Mouse (Mus musculus): ENCODE measurements around the gene Kcnh4. TPM values are rescaled to one million over a fixed set of nuclear protein-coding genes. Genes with fewer than 3 reads are reported as not detected.

The Kcnh4 gene
- polyA plus RNA-seq, 1 experiment from 2014 or later: 0.64 TPM

DNA sequence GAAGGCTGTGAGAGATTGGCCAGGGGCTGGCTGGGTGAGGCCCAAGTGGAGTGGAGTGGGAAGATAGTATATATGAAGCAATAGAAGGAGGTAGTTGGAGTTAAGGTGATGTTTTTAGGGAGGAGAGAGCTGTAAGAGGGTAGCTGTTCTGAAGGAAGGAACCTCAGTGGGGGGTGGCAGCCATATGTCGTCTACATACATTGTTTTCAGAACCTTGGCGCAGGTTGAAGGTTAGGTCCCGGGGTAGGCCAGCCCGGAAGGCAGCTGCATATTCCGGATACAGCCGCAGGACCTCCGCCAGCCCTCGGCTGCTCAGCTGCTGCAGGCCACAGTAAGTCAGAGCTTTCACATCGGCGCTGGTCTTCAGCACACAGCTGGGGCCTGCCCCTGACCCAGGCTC is 13.2 kb downstream of the Kcnh4 start:
- Histone ChIP-seq H3K36me3 (ENCODE audit: control insufficient read depth, insufficient read depth, low read length) (no peaks in the 10 kb centered on the region), H3K4me2 (ENCODE audit: low read depth, low read length) (no peak overlapping the region), H3K27ac (replicated peaks; ENCODE audit: low read depth, low read length) (no peak overlapping the region), H3K9ac (ENCODE audit: low read depth, low read length) (no peak overlapping the region), H3K4me3 (ENCODE audit: low read depth, low read length) (no peak overlapping the region), H3K9me3 (ENCODE audit: control insufficient read depth, low read length) (no peaks in the 10 kb centered on the region), H3K4me1 (ENCODE audit: control insufficient read depth, insufficient read depth, low read length) (no peaks in the 10 kb centered on the region), H3K27me3 (replicated peaks; ENCODE audit: control insufficient read depth, insufficient read depth, low read length) (no peaks in the 10 kb centered on the region)
- ATAC-seq (ENCODE audit: low read depth) (no peak), DNase-seq (ENCODE audit: low spot score) (no peak)
- 77% methylated on average over 6 of the region's 10 CpGs for WGBS

- Histone ChIP-seq H3K27me3 (replicated peaks; ENCODE audit: control insufficient read depth, insufficient read depth, low read length) (no peaks in the 10 kb centered on the region), H3K4me2 (ENCODE audit: low read depth, low read length) (no peak overlapping the region), H3K36me3 (ENCODE audit: control insufficient read depth, insufficient read depth, low read length) (no peaks in the 10 kb centered on the region), H3K27ac (replicated peaks; ENCODE audit: low read depth, low read length) (no peak overlapping the region), H3K4me1 (ENCODE audit: control insufficient read depth, insufficient read depth, low read length) (no peaks in the 10 kb centered on the region), H3K4me3 (ENCODE audit: low read depth, low read length) (no peak overlapping the region), H3K9me3 (ENCODE audit: control insufficient read depth, low read length) (no peaks in the 10 kb centered on the region), H3K9ac (ENCODE audit: low read depth, low read length) (no peak overlapping the region)
- 0 out of 2 replicates have a peak, but pooled peaks have one; percentile 41 for ATAC-seq (ENCODE audit: low read depth)
- 20% methylated on average over 6 of the region's 6 CpGs for WGBS
- DNase-seq (ENCODE audit: low spot score): peak; percentile 53
Observed at GRCm38 (mm10) chr11:100745085-100745484, 14.7 kb downstream of the Kcnh4 start.

DNA sequence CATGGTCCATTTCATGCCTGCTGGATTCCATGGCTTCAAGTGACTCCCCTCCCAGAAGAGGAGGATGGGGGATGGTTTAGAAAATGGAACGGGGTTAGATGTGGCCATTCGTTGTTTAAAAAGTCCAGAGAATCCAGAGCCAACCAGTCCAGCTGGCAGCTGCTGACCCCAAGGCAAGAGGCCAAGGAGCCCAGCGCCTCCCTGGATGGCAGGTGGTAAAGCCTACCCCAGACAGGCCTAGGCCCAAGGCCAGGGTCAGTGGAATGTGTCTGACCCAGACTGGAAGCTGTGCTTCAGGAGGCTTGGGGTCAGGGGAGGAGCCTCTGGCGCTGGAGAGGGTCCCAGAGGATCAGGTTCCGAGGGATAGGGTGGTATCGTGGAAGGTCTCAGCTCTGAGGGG is 18.4 kb downstream of the Kcnh4 start:
- no peak for ATAC-seq (ENCODE audit: low read depth)
- H3K4me2 ChIP-seq (ENCODE audit: low read depth, low read length): no peak overlapping the region
- no peaks in the 10 kb centered on the region for H3K27me3 ChIP-seq (replicated peaks; ENCODE audit: control insufficient read depth, insufficient read depth, low read length)
- WGBS: 57% methylated on average over 6 of the region's 6 CpGs
- H3K4me3 ChIP-seq (ENCODE audit: low read depth, low read length): no peak overlapping the region
- DNase-seq (ENCODE audit: low spot score): no peak
- H3K9ac ChIP-seq (ENCODE audit: low read depth, low read length): no peak overlapping the region
- peaks cover 6% of the 10 kb centered on the region; the same call in 1 of the 2 replicates for H3K4me1 ChIP-seq (ENCODE audit: control insufficient read depth, insufficient read depth, low read length)
- H3K36me3 ChIP-seq (ENCODE audit: control insufficient read depth, insufficient read depth, low read length): no peaks in the 10 kb centered on the region
- no peaks in the 10 kb centered on the region for H3K9me3 ChIP-seq (ENCODE audit: control insufficient read depth, low read length)
- no peak overlapping the region for H3K27ac ChIP-seq (replicated peaks; ENCODE audit: low read depth, low read length)

- peak overlapping the region; percentile 72; the same call in 1 of the 2 replicates for H3K27ac ChIP-seq (replicated peaks; ENCODE audit: low read depth, low read length)
- ATAC-seq (ENCODE audit: low read depth): no peak
- peaks cover 6% of the 10 kb centered on the region; the same call in 1 of the 2 replicates for H3K4me1 ChIP-seq (ENCODE audit: control insufficient read depth, insufficient read depth, low read length)
- H3K4me2 ChIP-seq (ENCODE audit: low read depth, low read length): peak overlapping the region; percentile 72
- 15% methylated on average over 5 of the region's 5 CpGs for WGBS
- H3K36me3 ChIP-seq (ENCODE audit: control insufficient read depth, insufficient read depth, low read length): 0 out of 2 replicates have a peak, but pooled peaks cover 3% of the 10 kb centered on the region
- H3K27me3 ChIP-seq (replicated peaks; ENCODE audit: control insufficient read depth, insufficient read depth, low read length): no peaks in the 10 kb centered on the region
- H3K9me3 ChIP-seq (ENCODE audit: control insufficient read depth, low read length): no peaks in the 10 kb centered on the region
- no peak for DNase-seq (ENCODE audit: low spot score)
- peak overlapping the region; percentile 96 for H3K4me3 ChIP-seq (ENCODE audit: low read depth, low read length)
- H3K9ac ChIP-seq (ENCODE audit: low read depth, low read length): peak overlapping the region; percentile 95
Observed at GRCm38 (mm10) chr11:100738749-100739148, 21.0 kb downstream of the Kcnh4 start.

GRCm38 (mm10) chr11:100738066-100738604 is 21.6 kb downstream of the Kcnh4 start, which contains the start of gene Rab5c:
TSS of gene Rab5c (minus strand) at chr11:100738215.
- WGBS: under 1% methylated on average over 30 of the region's 39 CpGs
- DNase-seq (ENCODE audit: low spot score): peak; percentile 100
- peak within 1 kb of the TSS; percentile 87 for H3K4me2 ChIP-seq (ENCODE audit: low read depth, low read length)

DNA sequence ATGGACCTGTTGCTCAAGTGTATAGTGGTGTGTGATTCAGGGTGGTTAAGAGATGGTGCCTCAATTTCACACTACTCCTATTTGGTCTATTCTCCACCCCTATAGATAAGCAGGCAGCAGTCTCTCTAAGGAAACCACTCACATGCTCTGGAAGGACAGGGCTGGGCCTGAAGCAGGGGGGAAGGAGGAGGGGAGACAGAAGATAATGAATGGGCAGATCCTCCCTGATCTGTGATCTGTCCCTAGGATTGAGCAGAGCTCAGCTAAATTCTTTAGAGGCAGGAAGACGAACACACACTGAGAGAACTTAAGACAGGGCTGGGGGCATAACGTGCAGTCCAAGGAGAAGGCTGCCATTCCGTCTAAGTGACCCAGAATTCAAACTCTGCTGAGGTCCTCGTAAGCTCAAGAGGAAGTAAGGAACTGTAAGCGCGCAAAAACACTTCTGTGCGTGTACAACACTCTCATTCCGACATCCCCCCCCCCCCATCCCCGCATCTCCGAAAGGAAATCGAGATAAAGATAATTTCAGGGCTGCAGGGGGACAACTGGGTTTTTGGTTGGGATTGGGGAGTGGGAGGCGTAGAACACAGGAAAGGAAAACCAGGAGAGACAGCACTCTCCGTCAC is 22.5 kb downstream of the Kcnh4 start:
- Histone ChIP-seq H3K27ac (replicated peaks; ENCODE audit: low read depth, low read length) (peak overlapping the region; percentile 24; the same call in 1 of the 2 replicates), H3K36me3 (ENCODE audit: control insufficient read depth, insufficient read depth, low read length) (peaks cover 3% of the 10 kb centered on the region; the same call in 1 of the 2 replicates), H3K27me3 (replicated peaks; ENCODE audit: control insufficient read depth, insufficient read depth, low read length) (no peaks in the 10 kb centered on the region), H3K4me3 (ENCODE audit: low read depth, low read length) (peak overlapping the region; percentile 96), H3K4me1 (ENCODE audit: control insufficient read depth, insufficient read depth, low read length) (peaks cover 6% of the 10 kb centered on the region; the same call in 1 of the 2 replicates), H3K9me3 (ENCODE audit: control insufficient read depth, low read length) (no peaks in the 10 kb centered on the region), H3K9ac (ENCODE audit: low read depth, low read length) (peak overlapping the region; percentile 95), H3K4me2 (ENCODE audit: low read depth, low read length) (peak overlapping the region; percentile 87)
- ATAC-seq (ENCODE audit: low read depth) (no peak), DNase-seq (ENCODE audit: low spot score) (no peak)
- WGBS: under 1% methylated on average over 13 of the region's 13 CpGs

More at GRCm38 (mm10) chr11:100738066-100738604, 21.6 kb downstream of the Kcnh4 start, which contains the start of gene Rab5c:
- H3K9ac ChIP-seq (ENCODE audit: low read depth, low read length): peak within 1 kb of the TSS; percentile 95
- H3K9me3 ChIP-seq (ENCODE audit: control insufficient read depth, low read length): no peaks in the 10 kb centered on the region
- no peaks in the 10 kb centered on the region for H3K27me3 ChIP-seq (replicated peaks; ENCODE audit: control insufficient read depth, insufficient read depth, low read length)
- ATAC-seq (ENCODE audit: low read depth): peak; percentile 100
- H3K4me1 ChIP-seq (ENCODE audit: control insufficient read depth, insufficient read depth, low read length): peaks cover 6% of the 10 kb centered on the region; the same call in 1 of the 2 replicates
- peak within 1 kb of the TSS; percentile 72; the same call in 1 of the 2 replicates for H3K27ac ChIP-seq (replicated peaks; ENCODE audit: low read depth, low read length)
- peaks cover 3% of the 10 kb centered on the region; the same call in 1 of the 2 replicates for H3K36me3 ChIP-seq (ENCODE audit: control insufficient read depth, insufficient read depth, low read length)
- peak within 1 kb of the TSS; percentile 96 for H3K4me3 ChIP-seq (ENCODE audit: low read depth, low read length)

- no peaks in the 10 kb centered on the region for H3K27me3 ChIP-seq (replicated peaks; ENCODE audit: control insufficient read depth, insufficient read depth, low read length)
- peak overlapping the region; percentile 96 for H3K4me3 ChIP-seq (ENCODE audit: low read depth, low read length)
- peaks cover 6% of the 10 kb centered on the region; the same call in 1 of the 2 replicates for H3K36me3 ChIP-seq (ENCODE audit: control insufficient read depth, insufficient read depth, low read length)
- 83% methylated on average over 4 of the region's 4 CpGs for WGBS
- H3K27ac ChIP-seq (replicated peaks; ENCODE audit: low read depth, low read length): no peak overlapping the region
- no peak for DNase-seq (ENCODE audit: low spot score)
- H3K4me2 ChIP-seq (ENCODE audit: low read depth, low read length): peak overlapping the region; percentile 87
- no peak for ATAC-seq (ENCODE audit: low read depth)
- peak overlapping the region; percentile 95 for H3K9ac ChIP-seq (ENCODE audit: low read depth, low read length)
- peaks cover 6% of the 10 kb centered on the region; the same call in 1 of the 2 replicates for H3K4me1 ChIP-seq (ENCODE audit: control insufficient read depth, insufficient read depth, low read length)
- no peaks in the 10 kb centered on the region for H3K9me3 ChIP-seq (ENCODE audit: control insufficient read depth, low read length)
Observed at GRCm38 (mm10) chr11:100736746-100737080, 23.0 kb downstream of the Kcnh4 start.

DNA sequence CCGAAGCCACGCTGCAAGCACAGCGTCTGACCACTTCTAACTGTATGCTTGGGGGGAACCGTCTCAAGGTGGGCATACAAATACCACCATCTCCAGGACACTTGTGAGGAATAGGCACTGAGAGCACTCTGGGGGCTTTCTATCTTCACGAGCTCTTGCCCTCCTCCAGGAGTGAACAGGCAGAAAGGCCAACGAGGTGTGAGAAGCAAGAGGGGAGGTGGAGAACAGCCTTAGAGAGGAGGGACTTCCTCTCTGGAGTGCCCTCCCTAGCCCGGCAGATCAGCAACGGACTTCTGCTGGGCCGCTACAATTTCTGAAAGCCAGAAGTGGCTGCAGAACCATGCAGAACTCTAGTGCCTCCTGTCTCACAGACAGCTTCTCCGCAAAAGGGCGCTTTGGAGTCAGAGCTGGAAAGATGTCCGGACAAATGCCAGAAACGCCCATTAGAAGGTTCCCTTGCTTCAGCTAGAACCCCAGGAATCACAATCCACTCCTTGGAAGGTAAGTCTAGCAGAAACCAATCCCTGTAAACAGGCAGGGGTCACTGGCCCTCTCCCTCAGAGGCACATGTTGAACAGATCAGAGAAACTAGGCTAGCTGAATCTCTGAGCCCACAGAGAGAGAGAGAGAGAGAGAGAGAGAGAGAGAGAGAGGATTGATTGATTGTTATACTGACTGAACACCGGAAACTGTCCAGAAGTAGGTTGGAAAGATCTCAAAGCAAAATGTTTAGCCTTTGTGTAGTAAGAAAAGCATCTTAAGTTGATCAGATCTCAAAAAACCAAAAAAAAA is 23.6 kb downstream of the Kcnh4 start:
- Histone ChIP-seq H3K4me2 (ENCODE audit: low read depth, low read length) (peak overlapping the region; percentile 87), H3K9me3 (ENCODE audit: control insufficient read depth, low read length) (no peaks in the 10 kb centered on the region), H3K4me1 (ENCODE audit: control insufficient read depth, insufficient read depth, low read length) (peaks cover 6% of the 10 kb centered on the region; the same call in 1 of the 2 replicates), H3K9ac (ENCODE audit: low read depth, low read length) (peak overlapping the region; percentile 2), H3K27me3 (replicated peaks; ENCODE audit: control insufficient read depth, insufficient read depth, low read length) (no peaks in the 10 kb centered on the region), H3K27ac (replicated peaks; ENCODE audit: low read depth, low read length) (no peak overlapping the region), H3K4me3 (ENCODE audit: low read depth, low read length) (no peak overlapping the region), H3K36me3 (ENCODE audit: control insufficient read depth, insufficient read depth, low read length) (peaks cover 6% of the 10 kb centered on the region; the same call in 1 of the 2 replicates)
- 82% methylated on average over 14 of the region's 14 CpGs for WGBS
- ATAC-seq (ENCODE audit: low read depth) (no peak), DNase-seq (ENCODE audit: low spot score) (no peak)
